Mouse (Mus musculus) c-Kit-positive CD71-negative TER-119-negative erythroid progenitor cells, embryonic 14.5 days (primary cell): ENCODE measurements around the gene Rasgrp3.
"Not testable (repeated sequence)": the region's sequence is repeated elsewhere in the genome, so short reads cannot be mapped to it uniquely, and the experiment has no call there.

Experiments used
- DNase-seq: peaks from one replicate; pipeline ENCODE4 v3.0.0-alpha.2; 2013; ENCODE audit warnings: low read depth

Gene Rasgrp3

DNA sequence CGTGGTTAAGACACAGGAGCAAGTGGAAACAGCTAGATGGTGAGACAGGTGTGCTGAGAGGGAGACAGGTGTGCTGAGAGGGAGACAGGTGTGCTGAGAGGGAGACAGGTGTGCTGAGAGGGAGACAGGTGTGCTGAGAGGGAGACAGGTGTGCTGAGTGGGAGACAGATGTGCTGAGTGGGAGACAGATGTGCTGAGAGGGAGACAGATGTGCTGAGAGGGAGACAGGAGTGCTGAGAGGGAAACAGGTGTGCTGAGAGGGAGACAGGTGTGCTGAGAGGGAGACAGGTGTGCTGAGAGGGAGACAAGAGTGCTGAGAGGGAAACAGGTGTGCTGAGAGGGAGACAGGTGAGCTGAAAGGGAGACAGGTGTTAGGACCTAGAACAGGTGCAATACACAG is 27.5 kb downstream of the Rasgrp3 start:
- DNase-seq = not testable (repeated sequence)

DNA sequence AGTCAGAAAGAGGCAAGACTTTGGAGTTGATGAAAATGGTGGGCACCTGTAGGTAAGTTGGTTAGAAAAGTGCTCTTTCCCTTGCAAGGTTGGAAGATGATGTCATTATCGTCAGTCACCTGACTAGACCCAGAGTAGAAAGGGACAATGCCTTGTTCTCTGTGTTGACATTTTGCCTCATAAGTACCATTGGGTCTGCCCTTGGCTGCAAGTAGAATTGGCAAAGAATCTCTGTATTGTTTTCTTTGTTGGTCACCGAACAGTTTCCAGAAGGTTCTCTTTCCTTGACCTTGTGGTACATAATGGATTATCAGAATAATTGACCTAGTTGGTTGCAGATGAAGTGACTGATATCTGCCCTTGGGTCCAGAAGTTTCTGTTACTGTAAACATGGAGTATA is 27.9 kb downstream of the Rasgrp3 start:
- DNase-seq = no peak

DNA sequence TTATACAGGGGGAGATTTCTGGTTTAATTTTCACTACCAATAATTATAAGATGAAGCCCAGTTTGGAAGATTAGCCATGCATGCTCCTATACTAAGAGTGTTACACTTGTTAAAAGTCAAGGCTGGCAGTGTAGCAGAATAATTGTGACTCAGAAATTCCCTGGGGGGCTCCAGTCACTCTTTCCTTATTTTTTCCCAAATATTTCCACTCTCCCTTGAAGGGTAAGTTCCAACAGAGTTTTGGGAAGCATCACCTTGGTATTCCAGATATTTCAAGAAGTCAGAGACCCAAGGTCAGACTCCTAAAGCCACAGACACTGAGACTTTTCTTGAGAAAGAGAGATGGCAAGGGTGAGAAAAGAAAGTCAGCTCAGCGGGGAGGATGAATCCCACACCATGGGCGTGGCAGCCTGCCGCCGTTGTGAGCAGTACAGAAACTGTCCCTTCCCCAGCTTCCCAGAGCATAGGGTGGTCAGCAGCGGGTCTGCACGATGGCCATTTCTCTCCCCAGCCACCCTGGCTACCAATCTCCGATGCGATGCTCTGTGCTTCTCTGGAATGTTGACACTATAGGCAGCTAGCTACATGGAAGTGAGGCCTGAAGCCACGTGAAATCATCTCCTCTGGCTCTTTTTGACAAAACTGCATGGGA is 28.8 kb downstream of the Rasgrp3 start:
- DNase-seq = no peak

DNA sequence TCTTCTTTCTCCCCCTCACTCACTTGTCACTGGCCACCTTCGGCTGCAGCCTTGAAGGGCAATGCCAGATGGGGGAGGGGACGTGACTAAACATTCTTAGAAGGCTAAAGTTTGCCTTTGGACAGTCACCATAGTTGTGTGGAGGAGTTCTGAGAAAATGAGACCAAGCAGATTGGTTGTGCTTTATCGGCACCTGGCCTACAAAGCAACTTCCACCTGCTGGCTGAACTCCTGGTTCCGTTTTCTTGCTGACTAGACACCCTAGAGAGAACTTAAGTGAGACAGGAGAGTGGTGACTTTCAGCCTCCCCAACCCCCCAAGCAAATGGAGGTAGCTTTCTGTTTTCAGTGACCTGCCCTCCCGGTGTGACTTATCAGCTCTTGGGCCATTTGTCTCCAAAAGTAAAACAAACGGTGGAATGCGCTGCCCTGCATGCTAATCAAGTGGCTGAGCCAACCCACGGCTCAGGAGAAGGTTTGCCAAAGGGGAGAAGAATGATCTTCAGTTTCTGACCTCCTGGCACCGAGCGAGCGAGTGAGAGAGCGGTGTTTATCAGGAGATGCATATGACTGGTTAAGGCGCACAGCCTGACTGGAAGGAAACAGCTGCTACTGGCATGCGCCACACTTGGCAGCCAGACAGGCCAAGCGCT is 29.4 kb downstream of the Rasgrp3 start:
- peak; percentile 38 for DNase-seq

DNA sequence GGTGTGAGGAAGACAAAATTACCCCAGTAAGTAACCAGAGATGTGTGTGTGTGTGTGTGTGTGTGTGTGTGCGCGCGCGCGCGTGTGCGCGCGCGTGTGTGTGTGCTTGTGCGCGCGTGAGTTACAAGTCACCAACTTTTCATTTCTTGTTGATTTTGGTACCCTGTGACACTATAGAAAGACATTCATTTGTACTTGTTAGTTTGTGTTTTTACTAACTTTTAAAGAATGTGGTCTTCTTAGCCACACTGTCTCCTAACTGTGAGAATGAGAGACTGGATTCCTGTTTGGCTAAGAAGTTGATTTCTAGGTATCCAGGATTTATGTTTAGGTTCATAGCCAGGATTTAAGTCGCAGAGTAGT is 29.9 kb downstream of the Rasgrp3 start:
- DNase-seq = no peak

DNA sequence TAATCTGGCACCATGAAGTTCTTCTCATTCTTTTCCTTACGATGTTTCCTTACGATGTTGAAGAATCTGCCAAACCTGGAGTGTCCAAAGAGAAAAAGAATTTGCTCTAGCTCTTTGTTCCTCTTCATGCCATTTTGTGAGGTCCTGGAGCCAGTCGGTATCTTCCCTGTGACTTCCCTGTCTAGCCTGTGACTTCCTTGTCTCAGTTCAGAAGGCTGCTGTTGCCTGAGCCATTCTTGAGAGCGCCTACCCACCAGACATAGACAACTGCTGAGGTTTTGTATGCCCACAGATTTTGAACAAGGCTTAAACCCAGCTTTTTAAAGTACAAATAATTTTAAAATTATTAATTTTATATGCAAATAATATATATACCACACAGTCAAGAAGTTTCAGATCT is 31.3 kb downstream of the Rasgrp3 start:
- no peak for DNase-seq

DNA sequence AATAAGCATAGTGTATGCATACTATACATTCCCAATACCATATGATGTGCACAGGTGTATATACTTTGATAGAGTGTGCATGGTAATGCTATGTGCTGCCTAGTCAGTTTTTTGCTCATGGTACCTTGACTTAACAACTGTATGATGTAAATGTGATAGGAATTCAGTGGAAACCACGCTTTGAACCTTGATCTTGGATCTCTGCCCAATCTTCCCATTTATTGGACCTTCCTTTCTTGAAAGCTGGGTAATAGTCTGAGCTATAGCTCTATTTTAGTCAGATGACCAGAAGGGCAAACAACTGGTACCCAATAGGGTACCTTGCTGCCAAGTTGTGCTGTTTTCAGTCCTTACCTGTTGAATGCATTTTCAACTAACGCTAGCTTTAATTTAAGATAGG is 31.8 kb downstream of the Rasgrp3 start:
- no peak for DNase-seq

DNA sequence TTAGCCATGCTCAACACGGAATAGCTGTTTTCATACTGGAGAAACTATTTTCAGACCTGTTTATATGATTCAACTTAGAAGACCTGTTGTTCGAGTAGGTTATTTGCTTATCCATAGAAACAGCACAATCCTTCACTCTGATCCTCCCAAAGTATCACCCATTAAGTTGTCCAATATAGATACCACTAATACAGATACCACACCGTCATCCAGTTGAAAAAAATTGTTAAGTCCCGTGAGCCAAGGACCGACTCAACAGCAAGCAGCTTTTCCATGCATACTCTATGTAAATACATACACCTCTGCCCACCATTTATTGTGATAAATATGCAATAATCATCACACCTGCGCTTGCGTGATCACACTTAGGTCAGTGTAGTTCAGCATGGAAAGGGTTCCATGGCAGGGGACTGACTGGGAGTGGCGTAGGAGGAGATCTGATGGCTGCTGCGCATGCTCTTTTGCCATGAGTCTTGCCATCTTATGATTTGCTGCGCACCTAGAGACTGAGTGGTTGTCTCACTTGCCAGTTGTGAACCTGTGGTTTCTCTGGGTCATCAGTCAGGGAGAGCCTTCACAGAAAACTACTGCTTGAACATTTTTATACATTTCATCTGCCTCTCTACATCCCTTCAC is 32.9 kb downstream of the Rasgrp3 start:
- no peak for DNase-seq

DNA sequence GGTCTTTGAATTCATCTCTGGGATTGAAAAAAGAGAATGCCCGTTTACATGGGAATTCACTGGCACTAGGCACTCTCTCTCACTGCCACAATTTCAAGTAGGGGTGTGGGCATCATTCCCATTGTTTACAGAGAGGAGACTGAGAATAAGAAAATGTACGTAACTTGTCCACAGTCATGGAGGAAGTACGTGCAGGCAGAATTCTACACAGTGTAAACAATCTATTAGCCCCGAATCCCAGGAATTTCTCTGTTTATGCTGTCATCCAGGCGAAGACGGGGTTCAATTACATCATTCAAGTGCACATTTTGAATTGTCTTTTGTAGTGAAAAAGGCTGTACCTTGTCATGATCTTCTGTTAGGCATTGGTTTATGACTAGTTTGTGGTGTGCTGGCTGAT is 34.6 kb downstream of the Rasgrp3 start:
- DNase-seq = no peak

DNA sequence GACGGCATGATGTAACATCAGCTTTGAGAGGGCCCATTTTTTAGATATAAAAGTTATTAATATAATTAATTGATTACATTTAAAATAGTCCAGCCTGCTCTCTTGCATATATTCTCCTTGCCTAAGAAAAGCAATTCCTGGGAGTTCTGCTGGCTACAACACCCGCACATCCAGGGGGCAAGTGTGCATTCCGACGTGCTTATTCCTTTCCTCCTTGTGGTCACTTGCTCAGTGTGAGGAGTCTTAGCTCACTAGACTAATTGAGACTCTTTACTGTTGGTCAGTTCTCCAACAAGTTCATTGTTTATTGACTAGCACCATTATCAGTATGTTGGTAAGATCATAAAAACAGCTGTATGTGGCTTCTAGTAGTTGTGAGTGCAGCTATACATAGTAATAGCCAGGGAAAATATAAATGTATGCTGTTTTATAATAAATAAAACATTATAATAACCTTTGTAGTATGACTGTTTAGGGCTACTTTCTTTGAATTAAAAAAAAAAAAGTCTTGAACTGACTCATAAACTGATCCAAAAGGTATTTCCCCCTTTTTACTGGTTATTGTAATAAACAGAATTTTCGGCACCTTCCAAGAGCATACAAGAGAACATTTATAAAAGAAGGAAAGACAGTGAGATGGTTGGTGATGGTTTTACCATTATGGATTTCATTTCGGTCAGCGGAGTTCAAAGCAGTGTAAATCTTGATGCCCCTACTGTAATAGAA is 35.4 kb downstream of the Rasgrp3 start:
- DNase-seq = no peak

DNA sequence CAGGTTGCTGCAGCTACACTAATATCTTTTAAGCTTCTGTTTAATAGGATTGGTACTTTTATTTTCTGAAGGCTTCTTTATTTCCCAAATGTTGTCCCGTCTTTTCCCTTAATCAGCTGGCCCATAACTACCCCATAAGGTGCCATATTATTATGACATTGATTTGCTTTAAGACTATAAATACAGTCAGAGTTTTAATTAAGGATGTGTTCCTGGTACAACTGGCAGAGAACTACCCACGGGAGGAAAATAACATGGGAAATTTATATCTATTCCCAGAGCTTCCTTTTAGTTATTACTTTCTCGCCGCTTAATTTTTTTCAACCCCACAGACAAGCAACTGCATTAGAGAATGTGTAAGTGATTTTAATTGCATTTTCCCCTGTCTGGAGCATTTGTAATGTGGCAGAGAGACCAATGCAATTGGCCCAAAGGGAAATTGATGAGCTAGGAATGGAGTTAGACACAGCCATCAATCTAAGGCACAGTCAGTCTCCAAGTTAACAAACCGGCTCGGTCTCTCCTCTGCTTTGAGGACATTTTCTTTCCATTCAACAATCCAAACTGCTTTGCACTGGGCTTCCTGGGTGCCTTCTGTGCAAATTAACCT is 36.1 kb downstream of the Rasgrp3 start:
- DNase-seq = no peak

DNA sequence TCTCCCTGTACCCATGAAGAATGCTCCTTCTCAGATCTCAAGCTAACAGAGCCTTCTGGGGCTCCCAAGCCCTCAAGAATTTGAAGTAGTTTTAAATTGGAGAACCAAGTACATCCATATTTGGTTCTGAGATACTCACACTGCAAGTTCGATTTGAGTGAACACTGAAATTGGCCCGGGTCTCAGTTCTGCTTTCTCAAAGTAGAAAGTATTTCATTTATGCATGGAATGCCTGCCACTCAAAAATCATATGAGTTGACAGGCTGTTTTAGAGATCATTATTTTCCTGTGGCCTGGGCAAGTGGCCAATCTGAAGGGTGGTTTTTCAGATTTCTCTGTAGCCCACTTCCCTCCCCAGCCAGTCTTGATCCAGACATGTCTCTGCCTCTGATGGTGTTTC is 36.7 kb downstream of the Rasgrp3 start:
- DNase-seq = no peak

DNA sequence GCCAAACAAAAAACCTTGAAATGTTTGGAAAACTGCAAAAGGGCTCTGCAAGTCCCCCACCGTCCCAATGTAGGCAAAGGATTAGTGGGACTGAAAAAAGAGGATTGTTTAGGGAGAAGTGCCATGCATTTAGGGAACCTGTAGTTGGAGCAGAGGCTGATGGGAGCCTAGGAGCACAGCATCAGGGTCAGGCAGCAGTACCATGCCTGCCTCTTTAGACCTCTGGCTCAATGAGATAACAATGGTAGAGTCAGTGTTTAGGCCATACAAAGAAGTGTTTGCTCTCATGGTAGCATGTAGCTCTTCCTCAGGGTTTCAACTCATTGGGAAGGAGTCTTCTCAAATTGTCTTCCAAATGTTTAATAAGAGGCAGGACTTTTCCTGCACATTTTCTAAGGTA is 40.3 kb downstream of the Rasgrp3 start:
- no peak for DNase-seq

DNA sequence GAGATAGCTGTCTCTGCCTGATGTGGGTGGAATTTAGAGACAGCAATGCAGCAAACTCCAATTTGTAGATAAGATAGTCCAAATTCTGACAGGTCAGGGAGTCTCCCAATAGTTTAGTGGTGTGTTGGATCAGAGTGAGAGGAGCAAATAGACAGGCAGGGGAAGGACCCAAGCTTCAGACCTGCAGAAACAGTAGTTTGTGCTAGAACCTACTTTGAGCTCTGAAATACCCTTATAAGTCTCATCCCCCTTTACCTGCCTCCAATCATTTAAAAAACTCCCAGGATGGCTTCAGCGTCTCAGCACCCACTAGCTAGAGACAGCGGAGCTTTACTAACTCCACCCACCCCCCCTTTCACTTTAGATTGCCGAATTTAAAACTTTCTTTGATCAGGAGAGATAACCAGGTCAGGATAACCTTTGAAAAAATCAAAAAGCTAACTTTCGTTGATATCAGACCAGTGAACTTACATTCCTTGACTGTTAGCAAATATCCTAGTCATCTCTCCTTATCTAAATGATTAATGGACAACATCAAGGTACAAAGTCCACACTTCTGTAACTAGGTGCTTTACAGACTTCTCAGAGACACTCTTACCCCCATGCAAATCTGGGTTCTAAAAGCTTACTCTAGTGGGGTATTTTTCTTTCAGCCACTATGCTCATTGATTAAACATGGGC is 41.2 kb downstream of the Rasgrp3 start:
- no peak for DNase-seq

DNA sequence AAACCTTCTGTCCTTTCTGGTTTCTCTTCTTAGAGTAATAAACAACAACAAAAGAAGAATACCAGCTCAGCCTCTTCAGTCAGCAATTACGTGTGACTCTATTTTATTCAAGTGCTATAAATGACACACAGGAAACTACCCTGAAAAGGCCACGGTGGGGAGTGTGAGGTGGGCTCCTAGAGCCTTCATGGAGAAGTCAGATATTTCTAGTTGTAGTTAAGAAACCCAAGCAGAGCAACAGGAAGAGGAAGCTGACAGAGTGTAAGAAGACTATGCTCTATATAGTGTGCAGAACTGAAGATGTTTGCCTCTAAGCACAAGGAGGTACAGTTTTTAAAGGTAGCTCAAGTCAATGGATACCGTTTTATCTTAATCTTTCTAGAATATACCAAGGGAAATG is 42.0 kb downstream of the Rasgrp3 start:
- DNase-seq = no peak

DNA sequence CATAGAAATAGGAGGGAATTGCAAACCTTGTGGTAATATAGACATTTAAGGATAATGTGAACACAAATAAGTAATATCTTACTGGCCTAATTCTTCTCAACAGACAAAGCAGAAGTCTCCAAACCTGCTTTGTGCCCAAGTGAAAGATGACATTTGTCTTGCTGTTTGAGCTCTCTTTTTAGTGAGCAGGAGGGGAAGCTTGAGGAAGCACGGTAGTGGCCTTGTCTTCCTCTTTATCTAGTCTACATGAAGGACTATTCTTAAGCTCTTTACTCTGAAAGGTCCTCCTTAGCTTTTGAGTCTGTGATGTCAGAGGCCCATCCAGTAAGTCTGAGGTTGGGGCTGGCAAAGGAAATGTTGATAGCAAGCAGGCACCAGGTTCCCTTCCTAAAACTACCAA is 43.1 kb downstream of the Rasgrp3 start:
- no peak for DNase-seq

DNA sequence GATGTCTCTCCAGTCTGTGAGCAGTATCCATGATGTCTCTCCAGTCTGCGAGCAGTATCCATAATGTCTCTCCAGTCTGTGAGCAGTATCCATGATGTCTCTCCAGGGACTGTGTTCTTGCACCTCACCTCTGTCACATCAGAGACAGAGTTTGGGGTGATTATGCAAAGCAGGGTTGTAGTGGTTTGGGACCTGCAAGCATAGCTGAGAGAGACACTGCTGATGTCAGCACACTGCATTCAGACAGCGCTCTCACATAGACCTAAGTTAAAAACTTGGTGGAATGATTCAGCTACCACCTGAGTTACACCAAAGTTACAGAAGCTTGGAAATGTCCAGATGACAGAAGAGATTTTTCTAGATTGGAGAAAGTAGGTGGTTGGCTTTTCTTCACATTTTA is 44.0 kb downstream of the Rasgrp3 start:
- no peak for DNase-seq

DNA sequence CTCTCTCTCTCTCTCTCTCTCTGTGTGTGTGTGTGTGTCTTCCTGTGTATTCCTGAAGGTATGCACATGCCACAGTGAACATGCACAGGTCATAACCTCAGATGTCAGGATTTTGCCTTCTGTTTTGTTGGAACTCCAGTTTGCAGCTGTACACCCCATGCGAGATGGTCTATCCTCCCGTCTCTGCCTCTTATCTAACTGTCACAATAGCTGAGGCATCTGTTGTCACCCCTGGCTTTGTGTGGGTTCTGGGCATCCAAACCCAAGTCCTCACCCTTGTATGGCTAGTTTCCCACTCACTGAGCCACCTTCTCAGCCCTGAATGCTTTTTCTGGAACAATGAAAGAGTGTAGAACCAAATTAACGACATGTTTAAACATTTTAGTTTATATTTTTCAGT is 44.7 kb downstream of the Rasgrp3 start:
- DNase-seq = no peak

DNA sequence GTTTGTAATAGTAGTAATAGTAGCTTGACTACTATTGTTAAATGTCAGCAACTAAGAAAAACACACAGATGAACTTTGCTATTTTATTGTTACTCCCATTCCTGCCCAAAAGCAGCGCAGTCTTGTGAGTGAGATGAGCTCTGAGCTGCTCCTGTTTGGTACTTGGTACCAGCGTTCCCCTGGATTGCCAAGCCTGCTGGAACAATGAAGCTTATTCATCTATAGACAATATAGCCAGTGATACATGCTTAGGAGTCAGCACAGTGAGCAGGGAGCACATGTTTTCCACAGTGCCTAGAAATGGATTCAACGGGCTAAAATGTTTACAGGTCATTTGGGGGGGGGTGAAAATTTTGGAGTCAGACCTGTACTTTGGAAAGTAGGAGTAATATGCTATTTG is 50.5 kb downstream of the Rasgrp3 start:
- no peak for DNase-seq

DNA sequence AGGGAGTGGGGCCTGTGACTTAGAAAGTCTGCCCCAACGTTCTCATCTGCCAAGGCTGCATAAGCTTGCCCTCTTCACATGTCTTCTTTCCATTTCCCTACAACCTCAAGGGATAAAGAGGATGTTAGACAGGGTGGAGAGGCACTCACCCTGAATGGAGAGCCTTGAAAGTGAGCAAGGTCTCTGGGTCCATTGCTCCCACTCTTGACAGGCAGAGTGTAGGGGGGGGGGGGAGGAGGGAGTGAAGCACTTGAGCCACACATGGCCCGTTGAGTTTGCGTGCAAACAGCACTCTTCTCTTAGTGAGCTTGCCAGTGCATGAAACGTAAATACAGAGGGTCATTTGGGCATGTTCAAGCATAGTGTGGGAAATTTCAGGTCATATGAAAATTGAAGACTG is 59.5 kb downstream of the Rasgrp3 start:
- DNase-seq = no peak

DNA sequence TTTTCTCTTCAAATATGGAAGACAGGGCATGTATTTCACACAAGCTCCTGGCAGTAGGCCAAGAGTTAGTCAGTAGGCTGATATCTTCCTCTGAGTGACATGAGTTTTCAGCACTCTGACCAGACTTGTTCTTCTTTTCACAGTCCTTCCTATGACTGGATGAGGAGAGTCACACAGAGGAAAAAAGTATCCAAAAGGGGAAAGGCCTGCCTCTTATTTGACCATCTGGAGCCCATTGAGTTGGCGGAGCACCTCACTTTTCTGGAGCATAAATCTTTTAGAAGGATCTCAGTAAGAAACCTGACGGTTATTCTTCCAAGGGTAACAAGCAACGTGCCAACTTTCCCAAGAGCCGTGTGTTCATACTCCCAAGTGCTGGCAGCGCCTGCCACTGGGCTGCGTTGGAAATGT is 62.5 kb downstream of the Rasgrp3 start:
- no peak for DNase-seq

DNA sequence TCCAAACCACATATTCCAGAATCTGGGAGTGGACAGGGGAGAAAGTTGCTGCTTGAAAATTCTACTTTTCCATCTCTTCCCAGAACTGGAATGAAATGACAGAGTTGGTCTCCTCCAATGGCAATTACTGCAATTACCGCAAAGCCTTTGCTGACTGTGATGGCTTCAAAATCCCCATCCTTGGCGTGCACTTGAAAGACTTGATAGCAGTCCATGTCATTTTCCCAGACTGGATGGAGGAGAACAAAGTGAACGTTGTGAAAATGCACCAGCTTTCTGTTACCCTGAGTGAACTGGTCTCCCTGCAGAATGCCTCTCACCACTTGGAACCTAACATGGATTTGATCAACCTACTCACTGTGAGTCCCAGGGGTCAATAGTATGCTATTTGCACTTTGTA is 67.3 kb downstream of the Rasgrp3 start:
- no peak for DNase-seq
